Mouse (Mus musculus) megakaryocyte-erythroid progenitor cell, adult 5 weeks (primary cell): ENCODE measurements around the gene Slc5a8. TPM values are rescaled to one million over a fixed set of nuclear protein-coding genes. Genes with fewer than 3 reads are reported as not detected.

Experiments
- polyA plus RNA-seq: library from polyadenylated mRNA; stranded (reverse); fragments of >175 nt; gene quantifications from 2 replicates; pipeline ENCODE4 v1.2.3, GENCODE M21; 2012

Slc5a8 gene
- not detected in 2 replicates for polyA plus RNA-seq

DNA sequence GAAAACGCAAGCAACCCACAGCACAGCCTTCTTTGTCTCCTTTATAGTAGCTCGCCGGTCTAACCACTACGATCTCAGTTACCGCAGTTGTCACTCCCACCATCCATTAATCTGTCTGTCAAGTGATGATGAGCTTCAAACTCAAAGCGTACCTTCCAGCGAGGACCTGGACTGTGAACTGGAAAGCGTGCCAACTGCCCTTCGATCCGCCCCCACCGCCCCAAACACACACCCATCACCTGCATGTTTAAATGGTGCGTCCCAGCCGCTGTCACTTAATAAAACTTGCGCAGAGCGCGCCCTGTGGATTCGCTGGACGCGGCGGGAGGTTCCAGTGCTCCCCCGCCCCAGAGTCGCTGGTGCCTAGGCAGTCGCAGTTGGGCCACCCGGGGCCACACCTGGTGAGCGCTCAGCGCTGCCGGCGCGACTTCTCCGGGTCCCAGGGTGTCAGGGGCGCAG lies at the start of gene Slc5a8:
Gene Slc5a8, plus strand, starts transcription at position 361 of the 459 bp plus-strand sequence.

Other genes starting within 250 kb of the Slc5a8 start
- 0.13 TPM in 1 of 2 replicates, not detected in the other for gene Spic, start 201.0 kb upstream of the Slc5a8 start, polyA plus RNA-seq
- gene Arl1, start 155.1 kb upstream of the Slc5a8 start, polyA plus RNA-seq: 35.7 and 38.0 TPM in 2 replicates
- gene Utp20, start 59.2 kb upstream of the Slc5a8 start, polyA plus RNA-seq: 16.9 and 19.2 TPM in 2 replicates